Mouse (Mus musculus) midbrain, embryonic 12.5 days (tissue): ENCODE measurements around the gene Prr14. TPM values are rescaled to one million over a fixed set of nuclear protein-coding genes. Genes with fewer than 3 reads are reported as not detected.
"Not testable (repeated sequence)": the region's sequence is repeated elsewhere in the genome, so short reads cannot be mapped to it uniquely, and the experiment has no call there.

ENCODE experiments used
- ATAC-seq: fragments of 200-750 bp; cut with Nextera tagmentation; 2 replicates; pipeline ENCODE4 v1.8.0; 2017; ENCODE audit warnings: low read depth, moderate TSS enrichment, moderate library complexity; ENCODE audit not compliant: low FRiP score
- H3K27ac ChIP-seq: fragments of 300-500 bp; sonication (generic); replicated peaks from 2 replicates; pipeline ENCODE4 v1.5.1; 2016; ENCODE audit warnings: mild to moderate bottlenecking
- H3K27me3 ChIP-seq: fragments of 300-500 bp; sonication (generic); 2 replicates; pipeline ENCODE4 v1.6.1; 2016; ENCODE audit warnings: mild to moderate bottlenecking
- H3K36me3 ChIP-seq: fragments of 300-500 bp; sonication (generic); 2 replicates; pipeline ENCODE4 v1.6.1; 2016
- H3K4me1 ChIP-seq: fragments of 300-500 bp; sonication (generic); 2 replicates; pipeline ENCODE4 v1.6.1; 2016
- H3K4me2 ChIP-seq: fragments of 300-500 bp; sonication (generic); replicated peaks from 2 replicates; pipeline ENCODE4 v1.6.1; 2016; ENCODE audit warnings: mild to moderate bottlenecking, moderate library complexity
- H3K4me3 ChIP-seq: fragments of 300-500 bp; sonication (generic); 2 replicates; pipeline ENCODE4 v1.5.1; 2016; ENCODE audit warnings: mild to moderate bottlenecking
- H3K9ac ChIP-seq: fragments of 300-500 bp; sonication (generic); replicated peaks from 2 replicates; pipeline ENCODE4 v1.6.1; 2016; ENCODE audit warnings: mild to moderate bottlenecking, moderate library complexity
- H3K9me3 ChIP-seq: fragments of 300-500 bp; sonication (generic); 2 replicates; pipeline ENCODE4 v1.6.1; 2016; ENCODE audit warnings: mild to moderate bottlenecking
- WGBS: fragments of 180-500 bp; shearing (Covaris S2); methylation state at CpG from one replicate; pipeline ENCODE4 v1.1.7; 2016; 5-methylcytosine and 5-hydroxymethylcytosine counted together
- polyA plus RNA-seq: library from polyadenylated mRNA; unstranded; fragments of >200 nt; fragmentation: Nextera tagmentation; extraction: Ambion mirVana; gene quantifications from 2 replicates; pipeline ENCODE4 v1.2.1, GENCODE M21; 2016

Gene Prr14
- polyA plus RNA-seq, 1 experiment from 2014 or later: 63.1 TPM

GRCm38 (mm10) chr7:127488364-127488763, 29.0 kb downstream of the Prr14 start:
- H3K27me3 ChIP-seq, H3K27ac ChIP-seq, H3K4me1 ChIP-seq, H3K9me3 ChIP-seq, H3K4me3 ChIP-seq, H3K4me2 ChIP-seq, H3K9ac ChIP-seq, ATAC-seq: not testable (repeated sequence)
- H3K36me3 ChIP-seq: peaks cover 86% of the 10 kb centered on the region
- 95% methylated on average over 4 of the region's 5 CpGs for WGBS

- no peak overlapping the region for H3K4me3 ChIP-seq
- no peaks in the 10 kb centered on the region for H3K27me3 ChIP-seq
- no peak overlapping the region for H3K4me2 ChIP-seq
- peaks cover 69% of the 10 kb centered on the region for H3K36me3 ChIP-seq
- no peak overlapping the region for H3K27ac ChIP-seq
- WGBS: 92% methylated on average over 7 of the region's 7 CpGs
- no peak overlapping the region for H3K9ac ChIP-seq
- H3K9me3 ChIP-seq: no peaks in the 10 kb centered on the region
- no peak for ATAC-seq
- no peaks in the 10 kb centered on the region for H3K4me1 ChIP-seq
These were observed 30.6 kb downstream of the Prr14 start for GRCm38 (mm10) chr7:127489982-127490381.

GRCm38 (mm10) chr7:127491846-127492245, 32.4 kb downstream of the Prr14 start:
- H3K9me3 ChIP-seq: no peaks in the 10 kb centered on the region
- no peaks in the 10 kb centered on the region for H3K4me1 ChIP-seq
- no peak overlapping the region for H3K4me3 ChIP-seq
- H3K36me3 ChIP-seq: peaks cover 51% of the 10 kb centered on the region
- no peak overlapping the region for H3K27ac ChIP-seq
- no peaks in the 10 kb centered on the region for H3K27me3 ChIP-seq
- WGBS: 91% methylated on average over 3 of the region's 3 CpGs
- ATAC-seq: no peak
- H3K4me2 ChIP-seq: no peak overlapping the region
- no peak overlapping the region for H3K9ac ChIP-seq

- Histone ChIP-seq H3K4me1 (no peaks in the 10 kb centered on the region), H3K9ac (no peak overlapping the region), H3K27me3 (no peaks in the 10 kb centered on the region), H3K4me3 (no peak overlapping the region), H3K27ac (no peak overlapping the region), H3K9me3 (no peaks in the 10 kb centered on the region), H3K4me2 (no peak overlapping the region), H3K36me3 (peaks cover 25% of the 10 kb centered on the region)
- no peak for ATAC-seq
These were observed 35.2 kb downstream of the Prr14 start for GRCm38 (mm10) chr7:127494648-127495047.

- no peak overlapping the region for H3K4me3 ChIP-seq
These were observed 38.0 kb downstream of the Prr14 start for GRCm38 (mm10) chr7:127497382-127497781.

GRCm38 (mm10) chr7:127498407-127498806, 39.0 kb downstream of the Prr14 start:
- no peak for ATAC-seq
- no peak overlapping the region for H3K9ac ChIP-seq
- no peaks in the 10 kb centered on the region for H3K9me3 ChIP-seq
- no peaks in the 10 kb centered on the region for H3K27me3 ChIP-seq
- no peaks in the 10 kb centered on the region for H3K36me3 ChIP-seq
- H3K27ac ChIP-seq: no peak overlapping the region
- H3K4me3 ChIP-seq: no peak overlapping the region
- no peaks in the 10 kb centered on the region for H3K4me1 ChIP-seq
- H3K4me2 ChIP-seq: no peak overlapping the region
- WGBS: 41% methylated on average over 3 of the region's 3 CpGs

More at GRCm38 (mm10) chr7:127497382-127497781, 38.0 kb downstream of the Prr14 start:
- Histone ChIP-seq H3K4me1 (no peaks in the 10 kb centered on the region), H3K27me3 (no peaks in the 10 kb centered on the region), H3K9me3 (no peaks in the 10 kb centered on the region), H3K9ac (no peak overlapping the region), H3K27ac (no peak overlapping the region), H3K4me2 (no peak overlapping the region), H3K36me3 (no peaks in the 10 kb centered on the region)
- WGBS: 85% methylated on average over 2 of the region's 2 CpGs
- ATAC-seq: no peak

- no peak for ATAC-seq
- no peak overlapping the region for H3K27ac ChIP-seq
- H3K9ac ChIP-seq: no peak overlapping the region
- 90% methylated on average over 3 of the region's 3 CpGs for WGBS
- H3K27me3 ChIP-seq: no peaks in the 10 kb centered on the region
- no peak overlapping the region for H3K4me3 ChIP-seq
- no peaks in the 10 kb centered on the region for H3K36me3 ChIP-seq
- no peaks in the 10 kb centered on the region for H3K9me3 ChIP-seq
- peaks cover 9% of the 10 kb centered on the region; the same call in 1 of the 2 replicates for H3K4me1 ChIP-seq
- no peak overlapping the region for H3K4me2 ChIP-seq
These were observed 48.9 kb downstream of the Prr14 start for GRCm38 (mm10) chr7:127508291-127508690.

- not testable (repeated sequence) for H3K9ac ChIP-seq, H3K4me3 ChIP-seq, ATAC-seq, H3K4me2 ChIP-seq, H3K9me3 ChIP-seq, H3K27ac ChIP-seq, H3K27me3 ChIP-seq, H3K36me3 ChIP-seq
- H3K4me1 ChIP-seq: peaks cover 18% of the 10 kb centered on the region
- 88% methylated on average over 4 of the region's 4 CpGs for WGBS
These were observed 50.4 kb downstream of the Prr14 start for GRCm38 (mm10) chr7:127509830-127510229.

- peak overlapping the region; percentile 59 for H3K4me2 ChIP-seq
- H3K9me3 ChIP-seq: no peaks in the 10 kb centered on the region
- H3K4me1 ChIP-seq: peaks cover 18% of the 10 kb centered on the region
- H3K4me3 ChIP-seq: peak overlapping the region; percentile 88
- peaks cover 20% of the 10 kb centered on the region for H3K36me3 ChIP-seq
- 37% methylated on average over 8 of the region's 8 CpGs for WGBS
- no peak overlapping the region for H3K9ac ChIP-seq
- no peak for ATAC-seq
- peak overlapping the region; percentile 98; the same call in 1 of the 2 replicates for H3K27ac ChIP-seq
- no peaks in the 10 kb centered on the region for H3K27me3 ChIP-seq
These were observed 51.8 kb downstream of the Prr14 start for GRCm38 (mm10) chr7:127511241-127511640.

- peak; percentile 99 for ATAC-seq
- peak within 1 kb of the TSS; percentile 90 for H3K9ac ChIP-seq
- H3K36me3 ChIP-seq: peaks cover 26% of the 10 kb centered on the region
These were observed 52.4 kb downstream of the Prr14 start, which contains the start of gene Srcap for GRCm38 (mm10) chr7:127511808-127512230. Gene Srcap (plus strand): TSS chr7:127511983.

GRCm38 (mm10) chr7:127512231-127513015, 53.0 kb downstream of the Prr14 start:
- peak; percentile 86 for ATAC-seq

More at GRCm38 (mm10) chr7:127511808-127512230, 52.4 kb downstream of the Prr14 start, which contains the start of gene Srcap:
- Histone ChIP-seq H3K9me3 (no peaks in the 10 kb centered on the region), H3K27ac (peak within 1 kb of the TSS; percentile 98), H3K4me2 (peak within 1 kb of the TSS; percentile 59), H3K4me1 (peaks cover 18% of the 10 kb centered on the region), H3K27me3 (no peaks in the 10 kb centered on the region), H3K4me3 (peak within 1 kb of the TSS; percentile 88)
- 2% methylated on average over 37 of the region's 37 CpGs for WGBS

GRCm38 (mm10) chr7:127513016-127513390, 53.6 kb downstream of the Prr14 start:
- H3K9ac ChIP-seq: peak overlapping the region; percentile 90
- H3K4me2 ChIP-seq: peak overlapping the region; percentile 59
- no peaks in the 10 kb centered on the region for H3K27me3 ChIP-seq
- peaks cover 18% of the 10 kb centered on the region for H3K4me1 ChIP-seq
- no peak for ATAC-seq
- H3K4me3 ChIP-seq: peak overlapping the region; percentile 88
- peaks cover 37% of the 10 kb centered on the region for H3K36me3 ChIP-seq
- whole genome bisulfite sequencing: 42% methylated on average over 8 of the region's 8 CpGs
- H3K27ac ChIP-seq: peak overlapping the region; percentile 98
- no peaks in the 10 kb centered on the region for H3K9me3 ChIP-seq

More at GRCm38 (mm10) chr7:127512231-127513015, 53.0 kb downstream of the Prr14 start:
- Histone ChIP-seq H3K4me3 (peak overlapping the region; percentile 88), H3K36me3 (peaks cover 32% of the 10 kb centered on the region), H3K4me1 (peaks cover 18% of the 10 kb centered on the region), H3K9ac (peak overlapping the region; percentile 90), H3K27ac (peak overlapping the region; percentile 98), H3K9me3 (no peaks in the 10 kb centered on the region), H3K4me2 (peak overlapping the region; percentile 59), H3K27me3 (no peaks in the 10 kb centered on the region)
- WGBS: under 1% methylated on average over 78 of the region's 93 CpGs
